Mouse (Mus musculus) lung, embryonic 14.5 days (tissue): ENCODE data around the gene Zswim3. TPM values are rescaled to one million over a fixed set of nuclear protein-coding genes. Genes with fewer than 3 reads are reported as not detected.

Experiments
- ATAC-seq: fragments of 200-750 bp; cut with Nextera tagmentation; 2 replicates; pipeline ENCODE4 v1.8.0; 2017; ENCODE audit warnings: mild to moderate bottlenecking, moderate TSS enrichment, moderate library complexity; ENCODE audit not compliant: insufficient read depth
- DNase-seq: peaks from one replicate; pipeline ENCODE4 v3.0.0-alpha.2; 2015
- H3K27ac ChIP-seq: fragments of 300-500 bp; sonication (generic); 2 replicates; pipeline ENCODE4 v1.5.1; 2014; ENCODE audit warnings: low read depth, mild to moderate bottlenecking, moderate library complexity
- H3K27me3 ChIP-seq: fragments of 300-500 bp; sonication (generic); 2 replicates; pipeline ENCODE4 v1.6.1; 2014; ENCODE audit warnings: low read length, control low read depth; ENCODE audit not compliant: insufficient read depth
- H3K36me3 ChIP-seq: fragments of 300-500 bp; sonication (generic); 2 replicates; pipeline ENCODE4 v1.6.1; 2014; ENCODE audit warnings: control low read depth; ENCODE audit not compliant: insufficient read depth
- H3K4me1 ChIP-seq: fragments of 300-500 bp; sonication (generic); 2 replicates; pipeline ENCODE4 v1.6.1; 2014; ENCODE audit warnings: antibody characterized with exemption, control low read depth; ENCODE audit not compliant: insufficient read depth
- H3K4me2 ChIP-seq: fragments of 300-500 bp; sonication (generic); 2 replicates; pipeline ENCODE4 v1.6.1; 2014; ENCODE audit warnings: mild to moderate bottlenecking
- H3K4me3 ChIP-seq: fragments of 300-500 bp; sonication (generic); 2 replicates; pipeline ENCODE4 v1.5.1; 2014; ENCODE audit warnings: low read depth, low read length
- H3K9ac ChIP-seq: fragments of 300-500 bp; sonication (generic); 2 replicates; pipeline ENCODE4 v1.6.1; 2014
- H3K9me3 ChIP-seq: fragments of 300-500 bp; sonication (generic); 2 replicates; pipeline ENCODE4 v1.6.1; 2016; ENCODE audit warnings: low read depth, low read length, control low read depth
- CTCF ChIP-seq: IDR thresholded peaks from 2 replicates; pipeline ENCODE4 v1.5.1; 2016; ENCODE audit warnings: antibody characterized with exemption, low read depth
- WGBS: fragments of 180-500 bp; shearing (Covaris S2); extraction: QIAGEN DNeasy Blood & Tissue Kit; methylation state at CpG from one replicate; pipeline ENCODE4 v1.1.7; 2014; 5-methylcytosine and 5-hydroxymethylcytosine counted together
- polyA plus RNA-seq: library from polyadenylated mRNA; unstranded; fragments of >200 nt; fragmentation: Nextera tagmentation; extraction: Ambion mirVana; gene quantifications from 2 replicates; pipeline ENCODE4 v1.2.1, GENCODE M21; 2014

The Zswim3 gene
- polyA plus RNA-seq, 1 experiment from 2014 or later, result 7.0 TPM

DNA sequence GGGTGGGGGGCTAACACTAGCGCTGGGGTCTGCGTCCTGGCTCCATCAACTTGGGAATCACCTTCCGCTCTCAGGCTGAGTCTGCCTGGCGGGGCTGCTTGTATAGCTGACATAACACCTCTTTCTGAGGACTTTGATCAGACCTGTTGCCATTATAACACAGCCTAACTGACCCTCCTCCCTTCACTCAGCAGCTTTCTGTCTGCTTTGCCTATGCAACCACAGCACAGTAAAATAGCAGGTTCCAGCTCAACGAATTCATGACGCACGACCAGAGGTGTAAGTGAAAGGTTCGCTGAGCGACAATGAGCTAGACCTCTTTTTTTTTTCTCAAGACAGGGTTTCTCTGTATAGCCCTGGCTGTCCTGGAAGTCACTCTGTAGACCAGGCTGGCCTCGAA, 26.1 kb downstream of the Zswim3 start:
- Histone ChIP-seq H3K9me3 (no peaks in the 10 kb centered on the region), H3K4me2 (no peak overlapping the region), H3K4me3 (no peak overlapping the region), H3K9ac (no peak overlapping the region), H3K27me3 (no peaks in the 10 kb centered on the region), H3K4me1 (0 out of 2 replicates have a peak, but pooled peaks cover 2% of the 10 kb centered on the region), H3K27ac (no peak overlapping the region), H3K36me3 (peaks cover 37% of the 10 kb centered on the region)
- TF ChIP-seq CTCF, result no peak
- no peak for DNase-seq
- ATAC-seq, result no peak
- 81% methylated on average over 10 of the region's 10 CpGs for WGBS

DNA sequence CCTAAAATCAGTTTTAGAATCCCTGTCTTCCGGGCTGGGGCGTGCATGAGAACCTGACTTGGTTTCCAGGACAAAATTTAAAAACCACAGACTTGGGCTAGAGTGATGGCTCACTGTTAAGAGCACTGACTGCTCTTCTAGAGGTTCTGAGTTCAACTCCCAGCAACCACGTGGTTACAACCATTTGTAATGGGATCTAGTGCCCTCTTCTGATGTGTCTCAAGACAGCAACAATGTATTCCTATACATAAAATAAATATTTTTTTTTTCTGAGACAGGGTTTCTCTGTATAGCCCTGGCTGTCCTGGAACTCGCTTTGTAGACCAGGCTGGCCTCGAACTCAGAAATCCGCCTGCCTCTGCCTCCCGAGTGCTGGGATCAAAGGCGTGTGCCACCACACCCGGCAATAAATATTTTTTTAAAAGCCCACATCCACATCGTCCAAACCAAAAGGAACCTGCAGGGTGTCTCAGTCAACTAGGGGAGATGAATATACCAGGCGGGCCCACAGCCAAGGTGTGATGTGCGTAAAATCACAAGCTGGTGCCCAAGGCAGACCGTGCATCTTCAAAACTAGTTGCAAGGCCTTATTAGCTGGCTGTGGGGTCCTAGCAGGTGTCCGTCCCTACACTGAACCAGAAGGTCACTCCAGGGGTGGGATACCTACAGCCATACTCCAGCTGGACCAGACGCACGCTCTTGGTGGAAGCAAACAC, 27.3 kb downstream of the Zswim3 start:
- Histone ChIP-seq H3K4me3 (peak overlapping the region; percentile 73), H3K36me3 (peaks cover 36% of the 10 kb centered on the region), H3K27ac (peak overlapping the region; percentile 95), H3K4me2 (peak overlapping the region; percentile 98), H3K27me3 (no peaks in the 10 kb centered on the region), H3K4me1 (0 out of 2 replicates have a peak, but pooled peaks cover 2% of the 10 kb centered on the region), H3K9me3 (no peaks in the 10 kb centered on the region), H3K9ac (peak overlapping the region; percentile 72; the same call in 1 of the 2 replicates)
- DNase-seq (no peak), ATAC-seq (no peak)
- 57% methylated on average over 16 of the region's 16 CpGs for WGBS
- TF ChIP-seq CTCF, result no peak; the same call in 1 of the 2 replicates

DNA sequence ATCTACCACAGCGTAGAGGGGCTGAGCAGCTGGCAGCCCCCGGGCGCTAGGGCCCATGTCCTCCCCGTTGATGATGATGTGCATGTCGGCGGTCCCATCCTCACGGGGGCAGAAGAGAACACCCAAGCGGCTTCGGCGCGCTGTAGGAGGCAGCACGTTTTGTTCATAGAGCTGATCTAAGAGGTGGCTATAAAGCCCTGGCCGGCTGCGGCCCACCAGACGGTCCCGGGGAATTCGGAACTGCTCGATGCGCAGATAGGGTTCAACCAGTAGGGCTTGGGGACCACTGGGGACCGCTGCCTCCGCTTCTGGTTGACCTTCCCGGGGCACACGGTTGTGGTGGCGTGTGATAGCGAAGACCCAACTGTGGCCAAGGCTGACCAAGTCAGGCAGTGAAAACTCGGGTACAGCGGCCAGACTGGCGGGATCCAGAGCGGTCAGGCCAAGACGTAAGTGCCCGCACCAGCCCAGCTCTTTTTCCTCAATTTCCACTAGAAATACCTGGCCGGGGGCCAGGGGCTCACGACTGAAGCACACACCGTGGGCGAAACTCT, 27.9 kb downstream of the Zswim3 start, which contains the start of gene Ctsa:
Ctsa (plus strand) TSS at position 126 of the 554 bp plus-strand sequence.
- H3K4me1 ChIP-seq, result 0 out of 2 replicates have a peak, but pooled peaks cover 2% of the 10 kb centered on the region
- no peaks in the 10 kb centered on the region for H3K27me3 ChIP-seq
- peaks cover 35% of the 10 kb centered on the region for H3K36me3 ChIP-seq
- H3K9me3 ChIP-seq, result no peaks in the 10 kb centered on the region
- H3K27ac ChIP-seq, result peak within 1 kb of the TSS; percentile 95
- peak; percentile 79 for TF ChIP-seq CTCF
- H3K9ac ChIP-seq, result peak within 1 kb of the TSS; percentile 72
- WGBS, result under 1% methylated on average over 35 of the region's 35 CpGs
- H3K4me2 ChIP-seq, result peak within 1 kb of the TSS; percentile 98
- DNase-seq, result peak; percentile 91
- peak within 1 kb of the TSS; percentile 73 for H3K4me3 ChIP-seq
- ATAC-seq, result peak; percentile 84

DNA sequence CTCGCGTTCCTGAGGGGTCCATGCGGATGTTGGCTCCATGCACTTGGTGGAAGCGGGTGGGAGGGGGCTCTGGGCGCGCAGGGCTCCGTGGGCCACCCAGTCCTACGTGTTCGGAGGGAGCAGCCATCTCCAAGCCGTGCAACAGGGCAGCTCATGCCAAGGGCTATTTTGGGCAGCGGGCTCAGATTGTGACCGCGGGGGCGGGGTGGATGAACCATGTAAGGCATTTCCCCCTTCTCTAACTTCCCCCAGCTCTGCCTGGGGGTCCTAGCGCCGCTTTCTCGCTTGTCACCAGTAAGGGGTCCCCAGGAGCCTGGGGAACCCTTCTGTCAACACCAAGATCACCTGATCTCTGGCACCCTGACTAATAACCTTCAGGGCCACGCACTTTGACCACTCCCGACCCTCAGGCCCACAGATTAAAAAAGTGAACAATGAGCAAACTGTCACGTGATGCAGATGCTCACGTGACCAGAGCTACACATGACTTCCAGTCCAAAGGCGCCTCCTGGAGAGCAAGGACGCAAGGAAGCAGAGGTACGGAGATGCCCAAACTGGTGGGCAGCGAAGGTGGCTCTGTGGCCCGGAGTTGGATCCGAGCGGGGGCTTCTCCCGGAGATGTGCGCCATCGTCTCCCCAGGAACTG, 28.5 kb downstream of the Zswim3 start, which contains the start of gene Neurl2:
Neurl2 (minus strand) TSS at position 143 of the 646 bp plus-strand sequence.
- Histone ChIP-seq H3K4me1 (0 out of 2 replicates have a peak, but pooled peaks cover 2% of the 10 kb centered on the region), H3K4me2 (peak within 1 kb of the TSS; percentile 98), H3K4me3 (peak within 1 kb of the TSS; percentile 73), H3K9ac (peak within 1 kb of the TSS; percentile 72), H3K27me3 (no peaks in the 10 kb centered on the region), H3K9me3 (no peaks in the 10 kb centered on the region), H3K36me3 (peaks cover 35% of the 10 kb centered on the region), H3K27ac (peak within 1 kb of the TSS; percentile 95)
- ATAC-seq (peak; percentile 81), DNase-seq (peak; percentile 99)
- WGBS, result 0% methylated on average over 31 of the region's 31 CpGs
- TF ChIP-seq CTCF, result no peak

DNA sequence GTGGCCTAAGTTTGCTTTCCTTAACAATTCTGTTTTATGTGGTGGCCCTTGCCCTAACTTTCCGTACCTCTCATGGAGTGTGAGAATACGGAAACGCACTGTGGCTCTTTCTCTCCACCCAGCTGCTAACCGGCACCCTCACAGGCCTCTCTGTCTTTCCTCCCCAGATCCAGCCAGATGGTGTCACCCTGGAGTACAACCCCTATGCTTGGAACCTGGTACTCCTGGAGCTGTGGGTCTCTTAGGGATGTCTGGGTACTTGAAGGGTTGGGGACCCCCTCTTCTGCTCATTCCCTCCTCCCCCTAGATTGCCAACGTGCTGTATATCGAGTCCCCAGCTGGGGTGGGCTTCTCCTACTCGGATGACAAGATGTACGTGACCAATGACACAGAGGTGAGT, 29.6 kb downstream of the Zswim3 start:
- Histone ChIP-seq H3K9ac (peak overlapping the region; percentile 72), H3K36me3 (peaks cover 38% of the 10 kb centered on the region), H3K27ac (peak overlapping the region; percentile 36; the same call in 1 of the 2 replicates), H3K4me2 (peak overlapping the region; percentile 98), H3K4me1 (0 out of 2 replicates have a peak, but pooled peaks cover 2% of the 10 kb centered on the region), H3K27me3 (no peaks in the 10 kb centered on the region), H3K4me3 (peak overlapping the region; percentile 73), H3K9me3 (no peaks in the 10 kb centered on the region)
- WGBS, result 35% methylated on average over 8 of the region's 8 CpGs
- no peak for ATAC-seq
- 0 out of 2 replicates have a peak, but pooled peaks have one; percentile 18 for TF ChIP-seq CTCF
- DNase-seq, result no peak

DNA sequence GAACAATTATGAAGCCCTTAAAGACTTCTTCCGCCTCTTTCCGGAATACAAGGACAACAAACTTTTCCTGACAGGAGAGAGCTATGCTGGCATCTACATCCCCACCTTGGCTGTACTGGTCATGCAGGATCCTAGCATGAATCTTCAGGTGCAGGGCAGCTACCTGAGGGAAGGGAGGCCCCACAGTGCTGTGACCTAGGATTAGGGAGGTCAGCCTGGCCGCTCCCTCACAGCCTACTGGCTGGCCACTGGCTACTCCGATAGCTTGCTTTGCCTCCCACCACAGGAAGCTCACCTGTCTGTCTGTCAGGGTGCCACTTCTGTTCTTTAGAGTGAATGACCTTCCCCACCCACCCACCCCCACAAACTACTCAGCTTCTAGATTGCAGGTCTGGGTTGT, 30.3 kb downstream of the Zswim3 start:
- Histone ChIP-seq H3K27ac (no peak overlapping the region), H3K4me3 (no peak overlapping the region), H3K9me3 (no peaks in the 10 kb centered on the region), H3K36me3 (peaks cover 45% of the 10 kb centered on the region), H3K4me1 (0 out of 2 replicates have a peak, but pooled peaks cover 2% of the 10 kb centered on the region), H3K27me3 (no peaks in the 10 kb centered on the region), H3K4me2 (peak overlapping the region; percentile 98), H3K9ac (no peak overlapping the region; the same call in 1 of the 2 replicates)
- ATAC-seq (no peak), DNase-seq (no peak)
- TF ChIP-seq CTCF, result no peak
- 88% methylated on average over 4 of the region's 4 CpGs for WGBS
